ENCODE assay signal across 18 mouse cellular contexts in the genomic region with DNA sequence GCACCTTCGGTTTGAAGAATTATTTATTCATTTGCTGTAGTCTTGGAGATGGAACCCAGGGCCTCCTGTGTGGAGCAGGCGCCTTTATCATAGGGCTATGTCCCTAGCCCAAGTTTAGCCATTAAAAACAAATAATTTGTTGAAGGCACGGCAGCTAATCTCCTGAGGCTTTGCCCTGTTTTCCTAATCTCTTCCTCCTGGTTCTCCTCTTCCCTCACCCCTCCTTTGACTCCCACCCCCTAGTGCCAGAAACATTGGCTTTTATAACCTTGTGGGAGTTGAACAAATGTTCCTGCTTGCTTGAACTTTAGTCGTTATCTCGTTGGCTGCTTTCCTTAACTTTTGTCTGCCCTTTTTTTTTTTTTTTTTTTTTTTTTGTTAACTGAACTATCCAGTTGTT. TPM values are rescaled to one million over a fixed set of nuclear protein-coding genes. Genes with fewer than 3 reads are reported as not detected.
A peak's percentile ranks its signal among the peaks of the same experiment; 100 is the strongest.
DNase-seq lines count a peak whose midpoint lies in the region; ATAC-seq and TF ChIP-seq lines count a peak whose summit lies in the region.
"Had no signal": no experiment of that assay in that cellular context is flagged by ENCODE, and none has a peak within 500 bp of the region (broad histone marks: within the 10 kb centered on the region; RNA-seq: fewer than 3 reads in every experiment).

No protein-coding gene starts in this region.

- TF ChIP-seq CTCF in hindbrain, postnatal 0 days (IDR thresholded peaks at IDR 0.05; ENCODE audit: low read depth): no peak
- TF ChIP-seq CTCF in lung, adult 2 months (IDR thresholded peaks at IDR 0.05; ENCODE audit: insufficient read depth, low read length): no peak

- no peaks in the 10 kb centered on the region for H3K27me3 ChIP-seq in hindbrain, embryonic 14.5 days (ENCODE audit: control insufficient read depth, insufficient read depth, low read length)
- H3K27me3 ChIP-seq in hindbrain, postnatal 0 days (ENCODE audit: insufficient read depth, low read length): no peaks in the 10 kb centered on the region
- no peaks in the 10 kb centered on the region for H3K27me3 ChIP-seq in lung, embryonic 15.5 days
- H3K27me3 ChIP-seq: intestine, embryonic 15.5 days; midbrain, embryonic 12.5 days; neural tube, embryonic 12.5 days had no signal

- H3K27ac ChIP-seq in hindbrain, embryonic 14.5 days: no peak overlapping the region
- no peak overlapping the region for H3K27ac ChIP-seq in hindbrain, postnatal 0 days
- peak overlapping the region; percentile 37; the same call in 1 of the 2 replicates for H3K27ac ChIP-seq in lung, embryonic 15.5 days
- H3K27ac ChIP-seq: intestine, embryonic 15.5 days; liver, embryonic 14.5 days; midbrain, embryonic 12.5 days; neural tube, embryonic 12.5 days had no signal

- peak overlapping the region; percentile 17 for H3K4me2 ChIP-seq in hindbrain, embryonic 14.5 days (replicated peaks)
- H3K4me2 ChIP-seq in hindbrain, postnatal 0 days (ENCODE audit: low read depth, low read length): no peak overlapping the region
- H3K4me2 ChIP-seq in lung, embryonic 15.5 days: peak overlapping the region; percentile 26; the same call in 1 of the 2 replicates
- H3K4me2 ChIP-seq: intestine, embryonic 15.5 days; midbrain, embryonic 12.5 days; neural tube, embryonic 12.5 days had no signal

- DNase-seq in embryo, embryonic 10 days (ENCODE audit: low spot score): peak; percentile 11
- DNase-seq in embryo, embryonic 9.5 days (ENCODE audit: extremely low spot score): no peak
- DNase-seq in hindbrain, embryonic 14.5 days (ENCODE audit: low spot score): no peak
- no peak for DNase-seq in hindbrain, postnatal 0 days (ENCODE audit: low spot score)
- no peak for DNase-seq in lung, adult 2 months
- peak; percentile 4 for DNase-seq in adipocyte (ENCODE audit: low spot score)
- DNase-seq in right cerebral cortex, postnatal 36 days (ENCODE audit: low spot score in 2 of 2): no peak
- DNase-seq: adrenal gland, postnatal 14 days; cerebellum, postnatal 25 days; gastrocnemius, postnatal 25 days; left cerebral cortex, postnatal 4 days; right cerebral cortex, adult 18-20 months; thymus, adult 2 months had no signal

- H3K9me3 ChIP-seq in hindbrain, embryonic 14.5 days (ENCODE audit: control insufficient read depth, low read length): no peaks in the 10 kb centered on the region
- no peaks in the 10 kb centered on the region for H3K9me3 ChIP-seq in hindbrain, postnatal 0 days (ENCODE audit: low read length)
- H3K9me3 ChIP-seq in lung, embryonic 15.5 days: no peaks in the 10 kb centered on the region
- H3K9me3 ChIP-seq: intestine, embryonic 15.5 days; midbrain, embryonic 12.5 days; neural tube, embryonic 12.5 days had no signal

- H3K4me3 ChIP-seq in hindbrain, embryonic 14.5 days (replicated peaks; ENCODE audit: low read length): no peak overlapping the region
- H3K4me3 ChIP-seq in hindbrain, postnatal 0 days (ENCODE audit: low read length): no peak overlapping the region
- H3K4me3 ChIP-seq in lung, embryonic 15.5 days: peak overlapping the region; percentile 27
- H3K4me3 ChIP-seq in lung, adult 2 months (replicated peaks; ENCODE audit: extremely low read depth, low read depth, low read length): no peak overlapping the region
- H3K4me3 ChIP-seq: intestine, embryonic 15.5 days; midbrain, embryonic 12.5 days; neural tube, embryonic 12.5 days had no signal

- no peak for TF ChIP-seq POLR2A in lung, adult 2 months (IDR thresholded peaks at IDR 0.05; ENCODE audit: borderline replicate concordance, extremely low read depth, low read depth, low read length)

- H3K36me3 ChIP-seq in hindbrain, embryonic 14.5 days (replicated peaks; ENCODE audit: control insufficient read depth, insufficient read depth): no peaks in the 10 kb centered on the region
- H3K36me3 ChIP-seq in hindbrain, postnatal 0 days (ENCODE audit: insufficient read depth, low read length): no peaks in the 10 kb centered on the region
- no peaks in the 10 kb centered on the region for H3K36me3 ChIP-seq in lung, embryonic 15.5 days
- H3K36me3 ChIP-seq: intestine, embryonic 15.5 days; midbrain, embryonic 12.5 days; neural tube, embryonic 12.5 days had no signal

- ATAC-seq in hindbrain, embryonic 14.5 days (ENCODE audit: low FRiP score): no peak
- no peak for ATAC-seq in hindbrain, postnatal 0 days
- ATAC-seq in lung, embryonic 15.5 days (ENCODE audit: borderline replicate concordance, extremely low read depth, low FRiP score, low TSS enrichment): no peak
- ATAC-seq: intestine, embryonic 15.5 days had no signal

- WGBS in hindbrain, embryonic 14.5 days: 34% methylated on average over 5 of the region's 5 CpGs
- 36% methylated on average over 5 of the region's 5 CpGs for WGBS in hindbrain, postnatal 0 days
- 26% methylated on average over 5 of the region's 5 CpGs for WGBS in lung, embryonic 15.5 days
- WGBS in lung, adult 2 months: 41% methylated on average over 5 of the region's 5 CpGs

- H3K9ac ChIP-seq in hindbrain, embryonic 14.5 days: no peak overlapping the region
- H3K9ac ChIP-seq in hindbrain, postnatal 0 days (replicated peaks; ENCODE audit: low read length): no peak overlapping the region
- H3K9ac ChIP-seq in lung, embryonic 15.5 days: no peak overlapping the region; the same call in 1 of the 2 replicates
- H3K9ac ChIP-seq: intestine, embryonic 15.5 days; liver, embryonic 14.5 days; midbrain, embryonic 12.5 days; neural tube, embryonic 12.5 days had no signal

- H3K4me1 ChIP-seq in hindbrain, embryonic 14.5 days (replicated peaks; ENCODE audit: control insufficient read depth, insufficient read depth, low read length): peaks cover 3% of the 10 kb centered on the region; the same call in 1 of the 2 replicates
- H3K4me1 ChIP-seq in hindbrain, postnatal 0 days (ENCODE audit: insufficient read depth, low read length): no peaks in the 10 kb centered on the region
- 0 out of 2 replicates have a peak, but pooled peaks cover 4% of the 10 kb centered on the region for H3K4me1 ChIP-seq in lung, embryonic 15.5 days
- peaks cover 7% of the 10 kb centered on the region; the same call in 1 of the 2 replicates for H3K4me1 ChIP-seq in lung, adult 2 months (ENCODE audit: control insufficient read depth, insufficient read depth, low read length)
- H3K4me1 ChIP-seq: intestine, embryonic 15.5 days; neural tube, embryonic 12.5 days had no signal

RNA-seq across cellular contexts. Expression of a gene that starts 2.8 kb away (rescaled TPM):
- 192 and 215 TPM in 2 replicates for polyA plus RNA-seq in hindbrain, embryonic 14.5 days (2014; fragmentation: Nextera tagmentation; extraction: Ambion mirVana)
- total RNA-seq in hindbrain, postnatal 0 days (2014; rRNA removed): 189 and 208 TPM in 2 replicates
- polyA plus RNA-seq in hindbrain, postnatal 0 days (2015; fragmentation: Nextera tagmentation; extraction: Ambion mirVana): 198 and 201 TPM in 2 replicates
- polyA plus RNA-seq in lung, embryonic 15.5 days (2015; fragmentation: Nextera tagmentation; extraction: Ambion mirVana): 366 and 418 TPM in 2 replicates
- 559 and 762 TPM in 2 replicates for polyA plus RNA-seq in lung, adult 2 months (2012; rRNA removed)

Comparison
In these comparisons a context has a peak if more than half of its experiments do, and no peak if none do; other contexts are left out.
1. DNase-seq: peak in embryo, embryonic 10 days (single experiment) and adipocyte (single experiment); none in embryo, embryonic 9.5 days (single experiment), hindbrain, embryonic 14.5 days (single experiment), hindbrain, postnatal 0 days (single experiment), lung, adult 2 months (single experiment) and right cerebral cortex, postnatal 36 days (0 of 2).